ENCODE assay signal across 18 mouse cellular contexts in the genomic region with DNA sequence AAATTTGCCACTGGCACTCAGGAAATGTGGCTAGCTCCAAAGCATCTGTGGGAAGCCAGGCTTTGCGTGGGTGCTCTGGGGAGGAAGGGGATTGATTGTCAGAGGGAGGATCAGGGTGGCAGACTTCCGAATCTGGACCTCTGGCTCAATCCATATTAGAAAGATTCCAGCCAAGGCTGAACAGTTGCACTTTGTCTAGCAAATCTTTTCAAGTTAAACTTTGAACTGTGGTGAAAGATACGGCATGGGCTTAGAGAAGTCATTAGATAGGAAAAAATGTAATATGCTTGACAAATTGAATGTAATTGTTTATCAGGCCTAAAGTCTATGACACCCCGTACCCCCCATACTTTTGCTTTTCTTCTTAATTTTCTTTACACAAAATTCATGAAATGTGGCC.
"Had no signal": no experiment of that assay in that cellular context is flagged by ENCODE, and none has a peak within 500 bp of the region (broad histone marks: within the 10 kb centered on the region; RNA-seq: fewer than 3 reads in every experiment).

No protein-coding gene starts in this region.

- H3K9me3 ChIP-seq: hindbrain, embryonic 15.5 days; limb, embryonic 12.5 days; limb, embryonic 15.5 days; liver, embryonic 13.5 days; midbrain, embryonic 15.5 days; neural tube, embryonic 12.5 days; neural tube, embryonic 15.5 days; stomach, embryonic 15.5 days had no signal

- H3K9ac ChIP-seq: hindbrain, embryonic 15.5 days; limb, embryonic 12.5 days; limb, embryonic 15.5 days; liver, embryonic 13.5 days; midbrain, embryonic 15.5 days; neural tube, embryonic 12.5 days; neural tube, embryonic 15.5 days; stomach, embryonic 15.5 days had no signal

- H3K36me3 ChIP-seq: hindbrain, embryonic 15.5 days; limb, embryonic 12.5 days; limb, embryonic 15.5 days; liver, embryonic 13.5 days; midbrain, embryonic 15.5 days; neural tube, embryonic 12.5 days; neural tube, embryonic 15.5 days; stomach, embryonic 15.5 days had no signal

- H3K27me3 ChIP-seq: hindbrain, embryonic 15.5 days; limb, embryonic 15.5 days; liver, embryonic 13.5 days; midbrain, embryonic 15.5 days; neural tube, embryonic 12.5 days; neural tube, embryonic 15.5 days; stomach, embryonic 15.5 days had no signal

- H3K4me1 ChIP-seq: liver, embryonic 13.5 days; stomach, embryonic 15.5 days had no signal

- H3K27ac ChIP-seq: hindbrain, embryonic 15.5 days; limb, embryonic 12.5 days; limb, embryonic 15.5 days; liver, embryonic 13.5 days; midbrain, embryonic 15.5 days; neural tube, embryonic 12.5 days; neural tube, embryonic 15.5 days; stomach, embryonic 15.5 days had no signal

- ATAC-seq: midbrain, embryonic 15.5 days had no signal

- H3K4me2 ChIP-seq: hindbrain, embryonic 15.5 days; limb, embryonic 12.5 days; limb, embryonic 15.5 days; liver, embryonic 13.5 days; midbrain, embryonic 11.5 days; midbrain, embryonic 15.5 days; neural tube, embryonic 12.5 days; neural tube, embryonic 15.5 days; stomach, embryonic 15.5 days had no signal

- H3K4me3 ChIP-seq: hindbrain, embryonic 15.5 days; limb, embryonic 12.5 days; limb, embryonic 15.5 days; liver, embryonic 13.5 days; midbrain, embryonic 15.5 days; neural tube, embryonic 12.5 days; neural tube, embryonic 15.5 days; stomach, embryonic 15.5 days had no signal

- DNase-seq: kidney, postnatal 25 days; left cerebral cortex, postnatal 4 days; liver, embryonic 13.5 days; lung, adult 2 months; lung, postnatal 14 days; lung, postnatal 4 days; right cerebral cortex, adult 18-20 months; right cerebral cortex, postnatal 14 days; spleen, adult 18-20 months; thymus, postnatal 25 days had no signal
